Mouse (Mus musculus): Measurements from ENCODE around the gene Slc38a6. TPM values are rescaled to one million over a fixed set of nuclear protein-coding genes. Genes with fewer than 3 reads are reported as not detected.
A peak's percentile ranks its signal among the peaks of the same experiment; 100 is the strongest.

The Slc38a6 gene
- polyA plus RNA-seq, 1 experiment from 2014 or later: 8.0 TPM

- WGBS: 88% methylated on average over 3 of the region's 3 CpGs
- H3K4me2 ChIP-seq: no peak overlapping the region
- ATAC-seq (ENCODE audit: low FRiP score) (no peak), DNase-seq (ENCODE audit: low spot score, missing footprints) (peak; percentile 59)
- H3K27ac ChIP-seq (ENCODE audit: low read depth, low read length): no peak overlapping the region
- H3K9ac ChIP-seq (ENCODE audit: low read length): no peak overlapping the region
- no peaks in the 10 kb centered on the region for H3K36me3 ChIP-seq (ENCODE audit: control insufficient read depth, insufficient read depth, low read length)
- no peaks in the 10 kb centered on the region for H3K4me1 ChIP-seq (ENCODE audit: control insufficient read depth, insufficient read depth, low read length)
- H3K27me3 ChIP-seq (ENCODE audit: control insufficient read depth, insufficient read depth, low read length): no peaks in the 10 kb centered on the region
- H3K9me3 ChIP-seq (ENCODE audit: control insufficient read depth, low read length): no peaks in the 10 kb centered on the region
- H3K4me3 ChIP-seq (ENCODE audit: low read depth, low read length): no peak overlapping the region
Measured at GRCm38 (mm10) chr12:73401520-73402130, 115.0 kb downstream of the Slc38a6 start.

- Histone ChIP-seq H3K27me3 (ENCODE audit: control insufficient read depth, insufficient read depth, low read length) (no peaks in the 10 kb centered on the region), H3K4me3 (ENCODE audit: low read depth, low read length) (no peak overlapping the region), H3K4me2 (no peak overlapping the region), H3K4me1 (ENCODE audit: control insufficient read depth, insufficient read depth, low read length) (no peaks in the 10 kb centered on the region), H3K36me3 (ENCODE audit: control insufficient read depth, insufficient read depth, low read length) (no peaks in the 10 kb centered on the region), H3K9me3 (ENCODE audit: control insufficient read depth, low read length) (no peaks in the 10 kb centered on the region), H3K27ac (ENCODE audit: low read depth, low read length) (no peak overlapping the region), H3K9ac (ENCODE audit: low read length) (no peak overlapping the region)
- ATAC-seq (ENCODE audit: low FRiP score) (no peak), DNase-seq (ENCODE audit: low spot score, missing footprints) (peak; percentile 54)
- WGBS: 87% methylated on average over 5 of the region's 5 CpGs
Measured at GRCm38 (mm10) chr12:73402137-73402712, 115.6 kb downstream of the Slc38a6 start.

- H3K9me3 ChIP-seq (ENCODE audit: control insufficient read depth, low read length): no peaks in the 10 kb centered on the region
- no peaks in the 10 kb centered on the region for H3K36me3 ChIP-seq (ENCODE audit: control insufficient read depth, insufficient read depth, low read length)
- no peak overlapping the region for H3K4me2 ChIP-seq
- 90% methylated on average over 11 of the region's 11 CpGs for WGBS
- H3K4me3 ChIP-seq (ENCODE audit: low read depth, low read length): no peak overlapping the region
- no peak overlapping the region for H3K27ac ChIP-seq (ENCODE audit: low read depth, low read length)
- DNase-seq (ENCODE audit: low spot score, missing footprints) (peak; percentile 73), ATAC-seq (ENCODE audit: low FRiP score) (no peak)
- no peaks in the 10 kb centered on the region for H3K27me3 ChIP-seq (ENCODE audit: control insufficient read depth, insufficient read depth, low read length)
- no peak overlapping the region for H3K9ac ChIP-seq (ENCODE audit: low read length)
- no peaks in the 10 kb centered on the region for H3K4me1 ChIP-seq (ENCODE audit: control insufficient read depth, insufficient read depth, low read length)
Measured at GRCm38 (mm10) chr12:73402851-73403665, 116.5 kb downstream of the Slc38a6 start.

Other genes starting within 250 kb of the Slc38a6 start
- 10.4 and 12.1 TPM in 2 replicates for gene Six1, start 232.9 kb upstream of the Slc38a6 start, polyA plus RNA-seq (2014; fragmentation: Nextera tagmentation; extraction: Ambion mirVana)
- 2.9 and 3.0 TPM in 2 replicates for gene Six4, start 173.3 kb upstream of the Slc38a6 start, polyA plus RNA-seq (2014; fragmentation: Nextera tagmentation; extraction: Ambion mirVana)
- gene Mnat1, start 163.1 kb upstream of the Slc38a6 start, polyA plus RNA-seq (2014; fragmentation: Nextera tagmentation; extraction: Ambion mirVana): 36.8 and 38.7 TPM in 2 replicates
- 18.3 and 23.2 TPM in 2 replicates for gene Trmt5, start 69 bp upstream of the Slc38a6 start, polyA plus RNA-seq (2014; fragmentation: Nextera tagmentation; extraction: Ambion mirVana)